Mouse (Mus musculus) cerebellum, adult 18-20 months (tissue): ENCODE data around the gene Tctex1d4.
A peak's percentile ranks its signal among the peaks of the same experiment; 100 is the strongest.

ENCODE experiments used
- DNase-seq, 2 experiments: peaks; one replicate each; pipeline ENCODE4 v3.0.0; 2021

Gene Tctex1d4

DNA sequence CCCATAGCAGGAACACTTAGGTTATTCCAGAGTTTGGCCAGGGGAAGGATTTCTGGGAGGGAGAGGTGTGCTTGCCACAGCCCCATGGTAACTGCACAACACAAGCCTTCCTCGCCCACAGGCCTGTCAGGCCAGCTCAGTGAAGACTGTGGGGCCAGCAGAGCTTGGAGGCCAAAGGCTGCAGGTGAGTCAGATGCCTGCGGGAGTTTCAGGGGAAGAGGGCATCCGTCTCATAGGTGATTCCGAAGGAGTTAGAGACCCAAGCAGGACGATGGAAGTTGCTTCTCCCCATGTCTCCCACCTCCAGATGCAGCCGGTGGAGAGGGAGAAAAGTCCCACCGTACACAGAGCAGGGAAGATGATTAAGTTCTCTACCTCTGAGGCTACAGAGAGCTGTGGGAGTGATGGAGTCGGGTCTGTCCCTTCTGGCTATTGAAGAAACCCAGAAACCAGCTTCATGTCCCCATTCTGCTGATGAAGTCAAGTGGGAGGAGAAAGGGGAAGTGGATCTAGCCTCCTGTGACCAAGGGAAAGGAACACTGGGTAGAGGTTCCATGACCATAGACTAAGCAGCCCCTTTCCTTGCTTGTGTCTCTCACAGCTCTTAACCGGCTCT, at the start of gene Tctex1d4:
Gene Tctex1d4 (plus strand): TSS at position 120 of the 616 bp plus-strand sequence.
- no peak for DNase-seq

DNA sequence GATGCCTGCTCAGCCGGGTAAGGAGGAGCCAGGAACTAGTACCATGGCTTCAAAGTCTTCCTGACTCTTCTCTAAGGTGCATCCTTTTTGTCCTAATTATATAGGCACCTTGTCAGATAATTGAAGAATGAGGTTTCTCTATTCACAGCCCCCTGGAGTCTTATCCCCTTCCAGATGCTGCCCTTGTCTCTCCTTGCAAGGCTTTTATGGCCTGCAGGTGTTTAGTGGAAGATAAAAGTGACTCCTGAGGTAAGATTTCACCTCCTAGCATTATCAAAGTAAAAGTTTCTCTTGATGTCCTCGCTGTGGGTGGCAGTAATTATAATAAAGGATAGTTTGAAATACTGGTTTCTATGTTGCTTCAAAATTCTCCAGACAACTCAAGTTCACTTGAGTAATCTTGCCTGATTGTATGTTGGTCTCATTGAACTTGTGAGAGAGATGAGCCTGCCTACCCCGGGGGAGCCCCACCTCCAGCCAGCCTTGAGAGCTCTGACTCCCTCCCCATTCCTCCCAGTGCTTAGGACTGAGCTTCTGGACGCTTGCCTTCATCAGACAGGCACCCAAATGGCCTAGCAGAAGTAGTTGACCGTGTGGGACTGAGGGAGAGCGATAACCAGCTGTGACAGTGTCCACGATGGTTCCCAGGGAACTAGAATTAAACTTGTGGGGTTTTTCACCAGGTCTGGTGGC, 38.5 kb upstream of the Tctex1d4 start:
- DNase-seq, result no peak

DNA sequence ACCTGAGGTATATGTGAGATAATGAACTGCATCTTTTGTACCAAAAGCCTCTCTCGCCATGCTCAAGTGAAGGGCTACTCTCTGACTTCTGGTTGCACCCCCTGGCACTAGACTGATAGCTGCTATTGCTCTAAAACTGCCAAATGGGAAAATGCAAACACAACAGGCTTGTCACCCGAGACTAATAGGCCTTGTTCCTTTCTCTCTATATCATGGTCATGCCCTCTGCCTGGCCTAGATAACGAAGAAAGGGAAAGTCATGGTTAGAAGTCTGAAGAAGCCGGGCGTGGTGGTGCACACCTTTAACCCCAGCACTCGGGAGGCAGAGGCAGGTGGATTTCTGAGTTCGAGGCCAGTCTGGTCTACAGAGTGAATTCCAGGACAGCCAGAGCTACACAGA, 36.0 kb upstream of the Tctex1d4 start:
- no peak for DNase-seq

DNA sequence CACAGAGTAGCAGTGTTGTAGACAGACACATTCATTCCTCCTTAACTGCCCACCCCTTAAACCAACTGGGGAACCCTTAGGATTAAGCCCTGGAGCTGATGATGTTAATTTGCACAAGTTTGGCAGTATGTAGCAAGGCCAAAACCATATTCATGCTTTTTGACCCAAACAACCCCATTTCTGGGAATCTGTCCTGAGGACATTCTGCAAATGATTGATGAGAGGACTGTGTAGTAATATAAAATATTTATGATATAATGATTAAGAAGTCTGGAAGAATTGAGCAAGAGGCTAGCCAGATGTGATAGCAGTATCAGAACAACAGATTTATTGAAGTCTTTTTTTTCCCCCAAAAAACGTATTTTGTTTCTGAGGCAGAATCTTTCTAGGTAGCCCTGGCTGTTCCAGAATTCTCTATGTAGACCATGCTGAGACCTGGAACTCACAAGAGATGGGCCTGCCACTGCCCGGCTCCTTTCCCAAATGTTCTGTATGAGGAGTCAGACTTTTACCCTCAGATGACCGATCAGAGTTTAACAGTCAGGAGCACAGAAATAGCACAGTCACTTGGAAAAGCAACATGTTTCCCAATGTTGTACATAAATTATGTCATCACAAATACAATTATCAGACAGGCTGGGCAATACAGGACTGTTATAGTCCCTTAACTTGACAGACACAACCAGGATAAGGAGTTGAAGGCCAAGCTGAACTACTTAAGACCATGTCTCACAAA, 31.8 kb upstream of the Tctex1d4 start:
- no peak for DNase-seq

DNA sequence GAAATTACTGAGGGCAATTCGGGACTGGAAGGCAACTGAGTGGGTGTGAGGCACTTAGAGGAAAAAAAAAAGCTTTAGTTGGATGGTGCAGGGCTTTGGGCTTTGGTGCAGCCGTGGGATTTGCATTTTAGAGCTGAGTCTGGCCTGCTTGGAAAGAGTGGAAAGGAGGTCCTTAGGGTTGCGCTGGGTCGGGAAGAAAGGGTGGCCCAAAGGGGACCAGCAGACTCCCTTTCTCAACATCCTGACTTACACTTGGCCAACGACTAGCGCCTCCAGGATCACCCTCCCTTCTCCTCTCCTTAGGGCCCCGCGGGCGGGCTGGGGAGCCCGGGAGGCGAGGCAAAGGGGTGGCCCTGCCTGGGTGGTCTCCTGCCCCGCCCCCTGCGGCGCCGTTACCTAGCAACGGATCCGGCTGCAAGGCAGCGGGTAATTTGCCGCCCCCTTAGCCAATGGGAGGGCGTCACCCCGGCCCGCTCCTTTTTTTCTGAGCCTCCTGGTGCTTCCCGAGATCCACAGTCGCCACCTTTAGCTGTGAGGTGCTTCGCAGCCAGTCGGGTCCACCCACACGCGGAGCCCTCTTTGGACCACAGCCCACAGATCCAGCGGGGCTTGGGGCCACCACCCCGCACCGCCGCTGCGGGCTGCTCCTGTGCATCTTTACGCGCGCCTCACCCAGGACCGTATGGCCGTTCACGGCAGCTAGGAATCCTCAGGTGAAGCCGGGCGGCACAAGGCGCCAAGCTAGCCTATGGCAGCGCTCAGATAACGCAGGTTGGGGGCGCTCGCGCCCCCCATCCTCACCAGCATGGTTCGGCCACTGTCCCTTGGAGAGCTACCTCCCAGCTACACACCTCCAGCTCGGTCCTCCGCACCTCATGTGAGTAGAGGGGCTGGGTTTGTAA, 30.8 kb upstream of the Tctex1d4 start, which contains the start of gene Ptch2:
Gene Ptch2 (plus strand): TSS at position 525 of the 902 bp plus-strand sequence.
- DNase-seq, result peak; percentile 11 to 22

DNA sequence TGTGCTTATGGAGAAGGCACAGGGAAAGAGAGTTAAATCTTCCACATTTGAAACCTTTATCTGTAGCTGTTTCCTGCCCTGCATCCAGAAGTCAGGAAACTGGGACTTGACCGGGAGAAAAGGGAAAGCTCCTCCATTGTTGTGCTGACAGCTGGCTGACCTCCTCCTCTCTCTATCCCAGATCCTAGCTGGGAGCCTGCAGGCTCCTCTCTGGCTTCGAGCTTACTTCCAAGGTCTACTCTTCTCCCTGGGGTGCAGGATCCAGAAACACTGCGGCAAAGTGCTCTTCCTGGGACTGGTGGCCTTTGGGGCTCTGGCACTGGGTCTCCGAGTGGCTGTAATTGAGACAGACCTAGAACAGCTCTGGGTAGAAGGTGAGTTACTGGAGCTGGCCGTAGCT, 29.9 kb upstream of the Tctex1d4 start:
- no peak for DNase-seq

DNA sequence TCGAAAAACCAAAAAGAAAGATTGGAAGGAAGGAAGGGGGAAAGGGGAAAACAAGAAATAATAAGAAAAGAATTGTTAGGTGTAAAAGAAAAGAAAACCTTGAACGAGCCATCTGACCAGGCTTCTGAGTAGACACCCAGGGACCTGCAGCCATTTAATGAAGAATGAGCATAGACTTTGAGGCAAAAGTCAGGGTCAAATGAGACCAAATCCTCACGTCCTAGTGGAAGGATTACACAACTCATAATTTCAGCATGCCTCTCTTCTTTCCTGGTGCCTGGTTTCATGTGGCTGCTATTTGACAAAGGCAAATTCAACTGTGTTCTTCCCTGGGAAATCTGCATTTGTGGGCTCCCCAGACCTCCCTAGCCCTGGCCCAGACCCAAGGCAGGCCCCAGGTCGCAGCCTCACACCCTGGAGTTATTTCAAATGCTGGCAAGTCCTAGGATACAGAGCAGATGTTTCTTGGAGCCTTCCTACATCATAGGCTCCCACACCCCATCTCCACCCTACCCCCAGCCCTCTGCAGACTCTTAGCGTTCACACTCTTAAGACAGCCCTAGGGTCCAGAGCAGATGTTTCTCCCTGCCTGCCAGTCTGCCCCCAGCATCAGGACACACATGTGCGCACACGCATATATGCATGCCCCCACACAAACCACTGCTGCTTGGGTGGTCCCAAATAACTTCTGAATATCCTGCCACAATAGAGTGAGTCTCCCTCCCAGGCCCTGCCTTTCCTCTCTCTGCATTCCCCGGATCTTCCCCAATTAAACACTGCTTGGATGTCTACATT, 28.4 kb upstream of the Tctex1d4 start:
- DNase-seq, result no peak

DNA sequence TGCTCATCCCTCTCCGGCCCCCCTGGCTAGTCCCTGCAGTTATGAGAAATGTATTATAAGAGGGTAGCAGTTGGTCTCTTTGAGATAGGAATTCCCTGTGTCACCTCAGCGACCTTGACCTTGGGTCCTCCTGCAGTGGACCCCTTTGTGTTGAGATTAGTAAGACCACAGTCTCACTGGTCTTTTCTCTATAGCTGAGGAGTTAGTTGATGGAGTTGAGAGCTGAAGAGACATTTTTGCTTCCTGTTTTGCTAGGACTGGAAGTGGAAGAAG, 27.9 kb upstream of the Tctex1d4 start:
- DNase-seq, result no peak

DNA sequence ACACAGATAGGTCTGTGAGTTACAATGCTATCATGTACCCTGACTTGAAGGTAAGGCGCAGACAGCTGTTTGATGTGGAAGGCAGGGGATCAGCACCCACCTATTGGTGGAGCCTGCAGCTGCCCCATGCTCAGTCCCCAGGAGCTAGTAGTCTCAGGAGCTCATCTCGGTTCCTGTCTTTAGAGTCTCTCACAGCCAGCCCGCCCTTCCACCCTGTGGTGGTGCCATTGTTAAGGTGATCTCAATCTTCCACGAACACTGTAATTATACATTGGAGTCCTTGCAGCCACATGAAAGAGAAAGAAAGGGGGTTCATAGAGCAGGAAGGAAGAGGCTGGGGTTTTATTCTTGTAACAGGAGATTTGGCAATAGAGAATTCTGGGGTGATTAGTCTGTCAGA, 26.6 kb upstream of the Tctex1d4 start:
- no peak for DNase-seq

DNA sequence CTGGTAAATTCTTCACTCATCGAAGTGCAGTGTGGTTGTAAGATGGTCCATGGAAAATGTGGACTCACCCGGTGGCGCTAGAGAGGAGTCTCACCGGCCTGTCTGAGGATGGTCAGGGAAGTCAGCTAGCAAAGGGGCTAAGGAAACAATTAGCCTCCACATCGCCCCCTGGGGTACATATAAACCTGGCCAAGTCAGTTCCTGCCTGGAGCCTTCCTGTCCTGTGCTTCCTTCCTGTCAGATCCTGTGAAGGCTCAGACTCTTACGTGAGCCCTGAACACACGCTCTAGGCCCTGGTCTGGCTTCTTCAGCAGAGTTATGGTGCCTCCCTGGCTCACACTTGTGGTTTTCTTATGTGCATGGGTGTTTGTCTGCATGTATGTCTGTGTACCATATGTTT, 25.4 kb upstream of the Tctex1d4 start:
- DNase-seq, result no peak

DNA sequence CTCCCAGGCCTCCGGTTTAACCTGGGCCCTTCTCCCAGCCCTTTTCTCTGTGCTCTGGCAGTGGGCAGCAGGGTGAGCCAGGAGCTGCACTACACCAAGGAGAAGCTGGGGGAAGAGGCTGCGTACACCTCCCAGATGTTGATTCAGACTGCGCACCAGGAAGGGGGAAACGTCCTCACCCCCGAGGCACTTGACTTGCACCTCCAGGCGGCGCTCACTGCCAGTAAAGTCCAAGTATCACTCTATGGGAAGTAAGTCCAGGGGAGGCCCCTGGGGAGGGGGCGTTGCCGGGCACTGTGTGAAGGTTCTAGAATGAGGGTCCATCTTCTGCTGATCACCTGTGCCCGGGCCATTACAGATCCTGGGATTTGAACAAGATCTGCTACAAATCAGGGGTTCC, 21.9 kb upstream of the Tctex1d4 start:
- DNase-seq, result no peak

DNA sequence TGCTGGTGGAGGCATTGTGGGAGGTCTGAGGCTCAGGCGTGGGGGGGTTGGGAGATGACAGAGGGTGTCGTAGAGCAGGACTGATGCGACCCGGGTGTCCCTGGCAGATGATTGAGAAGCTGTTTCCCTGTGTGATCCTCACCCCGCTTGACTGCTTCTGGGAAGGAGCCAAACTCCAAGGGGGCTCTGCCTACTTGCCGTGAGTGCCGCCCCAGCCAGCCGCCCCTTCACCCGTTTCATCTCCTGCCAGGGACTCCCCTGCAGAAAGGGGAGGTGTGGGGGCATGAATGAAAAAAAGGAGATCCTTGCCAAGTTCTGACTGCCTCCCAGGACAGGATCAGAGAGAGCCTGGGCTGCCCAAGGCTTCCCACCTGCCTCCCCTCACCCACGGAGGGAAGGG, 21.5 kb upstream of the Tctex1d4 start:
- no peak for DNase-seq

DNA sequence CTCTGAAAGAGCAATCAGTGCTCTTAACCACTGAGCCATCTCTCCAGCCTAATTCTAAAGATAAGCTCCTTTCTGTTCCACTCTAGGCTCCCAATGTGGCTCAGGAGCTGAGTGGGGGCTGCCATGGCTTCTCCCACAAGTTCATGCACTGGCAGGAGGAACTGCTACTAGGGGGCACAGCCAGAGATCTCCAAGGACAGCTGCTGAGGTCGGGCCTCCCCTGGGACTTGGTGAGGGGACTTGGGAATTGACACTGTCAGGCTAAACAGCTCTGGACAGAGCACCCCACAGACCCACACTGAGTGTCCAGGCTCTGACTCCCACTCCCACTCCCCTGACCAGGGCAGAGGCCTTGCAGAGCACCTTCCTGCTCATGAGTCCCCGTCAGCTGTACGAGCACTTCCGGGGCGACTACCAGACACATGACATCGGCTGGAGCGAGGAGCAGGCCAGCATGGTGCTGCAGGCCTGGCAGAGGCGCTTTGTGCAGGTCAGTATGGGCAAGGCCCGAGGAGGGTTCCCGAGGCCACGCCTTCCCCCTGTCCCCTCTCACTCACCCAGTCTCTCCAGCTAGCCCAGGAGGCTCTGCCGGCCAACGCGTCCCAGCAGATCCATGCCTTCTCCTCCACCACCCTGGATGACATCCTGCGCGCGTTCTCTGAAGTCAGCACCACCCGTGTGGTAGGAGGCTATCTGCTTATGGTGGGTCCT, 18.6 kb upstream of the Tctex1d4 start:
- DNase-seq, result no peak

DNA sequence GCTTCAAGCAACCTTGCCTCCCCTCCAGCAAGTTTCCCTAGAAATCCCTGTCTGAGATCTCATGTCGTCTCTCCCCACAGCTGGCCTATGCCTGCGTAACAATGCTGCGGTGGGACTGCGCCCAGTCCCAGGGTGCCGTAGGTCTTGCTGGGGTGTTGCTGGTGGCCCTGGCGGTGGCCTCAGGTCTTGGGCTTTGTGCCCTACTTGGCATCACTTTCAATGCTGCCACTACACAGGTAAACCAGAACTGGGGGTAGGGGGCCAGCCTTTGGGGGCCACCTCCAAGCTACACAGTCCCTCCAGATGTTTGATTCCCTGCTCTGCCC, 18.1 kb upstream of the Tctex1d4 start:
- no peak for DNase-seq

DNA sequence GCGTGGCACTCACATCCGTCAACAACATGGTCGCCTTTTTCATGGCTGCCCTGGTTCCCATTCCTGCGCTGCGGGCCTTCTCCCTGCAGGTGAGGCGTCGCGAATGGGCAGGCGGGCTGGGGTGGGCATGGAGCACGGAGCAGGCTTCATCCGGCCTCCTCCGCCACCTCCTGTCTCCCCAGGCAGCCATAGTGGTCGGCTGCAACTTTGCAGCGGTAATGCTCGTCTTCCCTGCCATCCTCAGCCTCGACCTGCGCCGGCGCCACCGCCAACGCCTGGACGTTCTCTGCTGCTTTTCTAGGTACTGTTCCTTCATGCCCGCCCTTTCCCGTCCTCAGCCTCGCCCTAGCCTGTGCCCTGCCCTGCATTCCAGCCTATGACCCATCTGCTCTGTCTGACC, 17.3 kb upstream of the Tctex1d4 start:
- no peak for DNase-seq

DNA sequence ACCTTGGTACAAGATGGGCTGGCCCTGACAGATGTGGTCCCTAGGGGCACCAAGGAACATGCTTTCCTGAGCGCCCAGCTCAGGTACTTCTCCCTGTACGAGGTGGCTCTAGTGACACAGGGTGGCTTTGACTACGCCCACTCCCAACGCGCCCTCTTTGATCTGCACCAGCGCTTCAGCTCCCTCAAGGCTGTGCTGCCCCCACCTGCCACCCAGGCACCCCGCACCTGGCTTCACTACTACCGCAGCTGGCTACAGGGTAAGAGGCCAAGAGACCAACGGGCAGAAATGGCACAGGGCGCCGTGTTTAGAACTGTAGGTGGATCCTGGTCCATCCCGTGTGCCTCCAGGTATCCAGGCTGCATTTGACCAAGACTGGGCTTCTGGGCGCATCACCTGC, 16.3 kb upstream of the Tctex1d4 start:
- DNase-seq, result no peak

DNA sequence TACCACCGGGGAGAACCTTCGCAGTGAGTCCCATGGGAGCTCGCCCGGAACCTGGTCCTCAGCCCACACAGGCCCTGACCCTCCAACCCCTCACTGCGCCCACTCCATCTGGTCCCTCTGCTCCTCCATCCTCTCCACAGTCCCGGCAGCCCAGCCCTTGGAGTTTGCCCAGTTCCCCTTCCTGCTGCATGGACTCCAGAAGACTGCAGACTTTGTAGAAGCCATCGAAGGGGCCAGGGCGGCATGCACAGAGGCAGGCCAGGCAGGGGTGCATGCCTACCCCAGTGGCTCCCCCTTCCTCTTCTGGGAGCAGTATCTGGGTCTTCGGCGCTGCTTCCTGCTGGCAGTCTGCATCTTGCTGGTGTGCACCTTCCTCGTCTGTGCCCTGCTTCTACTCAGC, 15.6 kb upstream of the Tctex1d4 start:
- DNase-seq, result no peak

DNA sequence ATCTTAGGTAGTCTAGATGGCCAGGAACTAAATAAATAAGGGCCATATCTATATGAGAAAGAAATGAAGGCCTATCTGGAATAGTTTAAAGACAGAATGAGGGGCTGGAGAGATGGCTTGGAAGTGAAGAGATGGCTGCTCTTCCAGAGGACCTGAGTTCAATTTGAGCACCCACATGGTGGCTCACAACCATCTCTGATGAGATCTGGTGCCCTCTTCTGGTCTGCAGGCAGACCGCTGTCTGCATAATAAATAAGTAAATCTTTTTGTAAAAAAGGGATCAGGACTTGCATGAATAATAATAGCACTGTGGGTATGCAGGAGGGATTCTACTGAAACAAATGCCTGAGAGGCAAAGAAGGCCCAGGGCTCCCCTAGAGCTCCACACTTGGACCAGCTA, 13.4 kb upstream of the Tctex1d4 start:
- no peak for DNase-seq

DNA sequence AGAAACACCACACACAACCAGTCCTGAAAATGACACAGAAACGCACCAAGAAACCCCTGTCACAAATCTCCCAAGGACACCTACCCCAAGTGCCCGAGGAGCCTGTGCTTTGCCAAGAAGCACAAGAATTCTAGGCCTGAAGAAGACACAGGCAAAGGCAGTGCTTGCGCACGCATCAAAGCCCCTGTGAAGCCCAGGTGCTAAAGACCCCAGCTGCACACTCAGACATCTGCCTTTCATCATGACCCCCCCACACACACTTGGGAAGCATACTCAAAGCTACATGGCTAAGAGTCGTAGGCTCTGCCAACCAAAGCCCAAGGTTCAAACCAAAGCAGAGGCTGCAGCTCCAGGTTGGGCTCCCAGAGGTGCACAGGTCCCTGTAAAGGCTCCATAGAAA, 11.0 kb upstream of the Tctex1d4 start:
- DNase-seq, result no peak

DNA sequence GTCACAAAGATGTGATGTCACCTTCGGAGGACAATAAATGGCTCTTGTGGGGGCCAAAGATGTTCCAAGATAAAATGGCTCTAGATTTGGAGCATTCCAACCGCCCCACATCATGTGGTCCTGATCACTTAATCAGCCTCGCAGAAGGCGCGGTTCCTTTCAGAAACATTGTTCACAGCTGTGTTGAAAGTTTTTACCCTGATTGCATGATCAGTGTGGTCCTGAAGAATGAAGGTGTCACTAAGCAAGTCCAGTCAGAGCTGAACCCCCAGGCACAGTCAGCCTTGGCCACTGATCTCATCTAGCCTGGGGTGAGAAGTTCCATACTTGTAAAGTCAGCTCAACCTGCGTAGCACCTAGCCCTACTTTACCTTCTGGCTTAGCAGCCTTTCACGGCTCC, 8.7 kb upstream of the Tctex1d4 start:
- no peak for DNase-seq

DNA sequence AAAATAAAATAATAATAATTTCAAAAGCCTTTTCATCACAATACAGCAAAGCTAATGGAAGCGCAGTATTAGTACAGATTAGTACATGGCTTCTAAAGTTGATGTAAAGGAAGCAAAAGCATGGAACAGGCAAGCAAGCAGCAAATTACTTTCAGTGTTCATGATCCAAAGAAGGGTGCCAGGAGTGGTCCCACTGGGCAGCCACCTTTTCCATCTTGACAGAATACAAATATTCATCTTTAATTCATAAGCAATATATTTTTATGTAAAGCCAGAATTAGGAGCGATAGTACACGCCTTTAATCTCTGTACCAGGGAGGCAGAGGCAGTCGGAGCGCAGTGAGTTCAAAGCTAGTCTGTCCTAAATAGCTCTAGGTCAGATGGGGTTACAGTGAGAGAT, 7.0 kb upstream of the Tctex1d4 start:
- DNase-seq, result no peak

DNA sequence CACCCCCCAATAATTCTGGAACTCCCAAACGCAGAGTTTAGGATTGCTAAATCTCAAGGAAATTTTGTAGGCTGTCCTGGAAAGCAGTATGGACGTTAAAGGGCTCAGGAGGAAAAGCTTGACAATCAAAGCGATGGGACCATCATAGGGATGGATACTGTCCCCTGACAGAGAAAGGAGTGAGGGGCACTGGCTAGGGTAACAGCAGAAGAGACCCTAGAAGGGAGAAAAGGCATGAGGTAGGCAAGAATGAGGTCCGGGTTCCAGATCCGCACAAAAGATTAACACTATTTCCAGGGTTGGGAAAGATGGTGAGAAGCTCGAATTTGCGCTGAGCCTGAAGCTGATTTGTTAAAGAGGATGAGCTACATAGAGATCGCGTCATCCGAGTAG, 6.5 kb upstream of the Tctex1d4 start:
- DNase-seq, result no peak
